Mouse (Mus musculus): Measurements from ENCODE around the gene Sall2. TPM values are rescaled to one million over a fixed set of nuclear protein-coding genes. Genes with fewer than 3 reads are reported as not detected.
A peak's percentile ranks its signal among the peaks of the same experiment; 100 is the strongest.
"Not testable (repeated sequence)": the region's sequence is repeated elsewhere in the genome, so short reads cannot be mapped to it uniquely, and the experiment has no call there.

The Sall2 gene
- total RNA-seq, 2 experiments from 2014 or later = 0.07 to 0.51 TPM

DNA sequence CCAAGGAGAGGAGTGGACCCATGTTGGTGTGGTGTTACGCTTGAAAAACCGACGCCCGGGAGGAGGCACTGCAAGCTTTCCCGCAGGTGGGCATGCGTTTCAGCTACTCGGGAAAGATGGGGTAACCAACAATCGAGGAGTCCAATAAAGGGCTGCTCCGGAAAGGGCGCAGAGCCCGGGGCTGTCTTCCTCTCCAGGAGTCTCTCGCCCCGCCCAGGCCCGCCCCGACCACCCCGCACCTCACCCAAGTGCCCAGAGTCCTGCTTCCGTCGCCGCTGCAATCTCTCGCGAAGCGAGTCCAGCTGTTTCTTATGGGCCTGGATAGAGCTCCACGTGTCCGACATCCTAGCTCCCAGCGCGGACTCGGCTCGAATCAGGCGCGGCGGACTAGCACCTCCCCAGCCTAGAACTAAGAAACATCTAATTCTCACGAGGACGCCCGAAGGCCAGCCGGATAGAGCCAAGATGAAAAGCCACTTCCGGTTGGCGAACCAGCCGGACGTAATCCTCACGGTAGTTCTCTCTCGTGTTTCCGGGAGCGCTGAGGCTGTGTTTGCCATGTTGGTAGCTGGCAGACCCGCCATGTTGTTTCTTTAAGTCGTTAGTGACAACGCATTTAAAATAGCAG lies 23.8 kb downstream of the Sall2 start, which contains the start of gene Mettl3:
Mettl3 (minus strand) TSS at position 485 of the 628 bp plus-strand sequence.
- peak; percentile 98 for ATAC-seq (ENCODE audit: poor library complexity, severe bottlenecking)

GRCm38 (mm10) chr14:52303517-52303916 lies 25.0 kb downstream of the Sall2 start:
- ATAC-seq (ENCODE audit: poor library complexity, severe bottlenecking) = not testable (repeated sequence)

- ATAC-seq (ENCODE audit: poor library complexity, severe bottlenecking) = peak; percentile 60
These were observed 32.9 kb downstream of the Sall2 start for GRCm38 (mm10) chr14:52295558-52296264.

DNA sequence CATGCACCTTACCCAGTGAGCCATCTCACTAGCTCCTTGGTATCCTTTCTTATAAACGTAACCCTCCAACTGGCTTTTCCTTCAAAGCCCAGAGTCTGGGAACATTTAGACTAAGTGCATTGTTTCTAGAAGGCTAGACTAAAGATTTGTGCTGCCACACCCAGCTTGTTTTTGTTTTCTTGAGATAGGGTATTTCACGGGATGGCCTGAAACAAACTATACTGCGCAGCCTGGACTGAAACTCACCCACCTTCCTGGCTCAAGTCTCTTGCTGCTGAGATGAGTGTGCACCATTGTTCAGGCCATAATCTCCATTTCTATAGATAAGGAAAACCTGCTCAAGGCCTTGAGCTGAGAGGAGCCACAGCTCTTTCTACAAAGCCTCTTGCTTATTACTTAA lies 44.4 kb downstream of the Sall2 start:
- ATAC-seq (ENCODE audit: poor library complexity, severe bottlenecking) = no peak

DNA sequence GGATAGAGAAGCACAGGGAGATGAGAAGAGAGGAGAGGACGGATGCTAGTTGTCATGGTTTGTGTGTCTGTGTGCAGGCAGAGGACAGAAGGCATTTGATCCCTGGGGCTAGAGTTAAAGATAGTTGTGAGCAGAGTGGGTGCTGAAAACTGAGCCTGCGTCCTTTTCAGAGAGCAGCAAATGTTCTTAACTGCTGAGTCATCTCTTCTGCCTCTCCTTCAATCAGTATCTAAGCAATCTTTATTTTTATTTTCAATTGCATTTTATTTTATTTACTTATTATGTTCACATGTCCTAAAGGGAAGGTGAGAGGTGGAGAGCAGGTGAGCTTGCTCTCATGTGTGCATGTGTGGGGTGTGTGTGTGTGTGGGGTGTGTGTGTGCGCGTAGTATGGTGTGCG lies 44.9 kb downstream of the Sall2 start:
- ATAC-seq (ENCODE audit: poor library complexity, severe bottlenecking) = no peak

DNA sequence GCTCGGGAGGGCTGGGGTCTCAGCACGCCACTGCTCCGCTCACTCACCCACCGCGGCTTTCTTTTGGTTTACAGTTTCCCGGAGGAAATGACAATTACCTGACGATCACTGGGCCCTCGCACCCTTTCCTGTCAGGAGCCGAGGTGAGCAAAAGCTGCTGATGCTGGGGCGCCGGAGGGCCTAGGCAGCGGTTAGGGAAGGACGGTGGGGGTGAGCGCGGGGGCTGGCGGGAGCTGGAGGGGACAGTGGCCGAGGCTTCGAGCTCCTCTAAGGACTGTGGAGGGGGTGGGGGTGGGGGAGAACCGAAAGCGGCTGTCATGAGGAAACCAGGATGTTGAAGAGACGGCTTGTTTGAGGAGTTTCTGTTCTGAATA lies 48.8 kb downstream of the Sall2 start:
- peak; percentile 36 for ATAC-seq (ENCODE audit: poor library complexity, severe bottlenecking)

GRCm38 (mm10) chr14:52278932-52279746 lies 49.4 kb downstream of the Sall2 start, which contains the start of the genes Tox4 and Rab2b:
Gene Tox4, plus strand, starts transcription at chr14:52279146.
Gene Rab2b, minus strand, starts transcription at chr14:52279545.
- ATAC-seq (ENCODE audit: poor library complexity, severe bottlenecking) = peak; percentile 95

DNA sequence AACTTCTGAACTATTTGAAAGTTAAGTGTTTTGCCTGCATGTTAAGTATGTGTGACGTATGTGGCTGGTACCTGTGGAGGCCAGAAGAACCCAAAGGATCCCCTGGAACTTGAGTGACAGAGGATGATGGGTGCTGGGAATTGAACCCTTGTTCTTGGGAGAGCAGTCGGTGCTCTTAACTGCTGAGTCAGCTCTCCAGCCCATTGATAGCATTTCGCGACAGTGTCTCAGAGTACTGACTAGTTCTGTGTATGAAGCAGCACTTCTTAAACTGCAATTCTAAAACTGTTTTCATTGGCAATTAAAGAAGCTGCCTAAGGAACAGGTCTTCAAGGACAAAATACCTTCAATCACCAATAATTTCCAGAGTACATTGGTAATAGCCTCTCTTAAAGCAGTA lies 51.4 kb downstream of the Sall2 start:
- no peak for ATAC-seq (ENCODE audit: poor library complexity, severe bottlenecking)

- ATAC-seq (ENCODE audit: poor library complexity, severe bottlenecking) = no peak
These were observed 55.8 kb downstream of the Sall2 start for GRCm38 (mm10) chr14:52272781-52273180.

Other genes with a start within 250 kb of the Sall2 start
- 221 and 239 TPM in 2 replicates for gene Hnrnpc, start 224.7 kb downstream of the Sall2 start, total RNA-seq (2015)
- gene Hnrnpc, start 224.7 kb downstream of the Sall2 start, total RNA-seq (2017) = 322 and 343 TPM in 2 replicates
- 2.9 and 3.6 TPM in 2 replicates for gene Rpgrip1, start 218.1 kb downstream of the Sall2 start, total RNA-seq (2015)
- gene Rpgrip1, start 218.1 kb downstream of the Sall2 start, total RNA-seq (2017) = 2.7 TPM in 2 replicates
- gene Supt16, start 131.3 kb downstream of the Sall2 start, total RNA-seq (2015) = 53.3 and 54.3 TPM in 2 replicates
- gene Supt16, start 131.3 kb downstream of the Sall2 start, total RNA-seq (2017) = 148 and 153 TPM in 2 replicates
- 73.1 and 77.7 TPM in 2 replicates for gene Chd8, start 71.0 kb downstream of the Sall2 start, total RNA-seq (2015)
- 36.9 and 47.6 TPM in 2 replicates for gene Chd8, start 71.0 kb downstream of the Sall2 start, total RNA-seq (2017)
- gene Tox4, start 49.6 kb downstream of the Sall2 start, total RNA-seq (2015) = 29.9 and 33.1 TPM in 2 replicates
- gene Tox4, start 49.6 kb downstream of the Sall2 start, total RNA-seq (2017) = 37.7 and 41.4 TPM in 2 replicates
- 5.3 and 7.8 TPM in 2 replicates for gene Rab2b, start 49.2 kb downstream of the Sall2 start, total RNA-seq (2015)
- gene Rab2b, start 49.2 kb downstream of the Sall2 start, total RNA-seq (2017) = 3.6 and 4.6 TPM in 2 replicates
- gene Mettl3, start 23.6 kb downstream of the Sall2 start, total RNA-seq (2015) = 36.2 and 42.1 TPM in 2 replicates
- gene Mettl3, start 23.6 kb downstream of the Sall2 start, total RNA-seq (2017) = 29.9 TPM in 2 replicates
- not detected in 2 replicates for gene Olfr1513, start 27.6 kb upstream of the Sall2 start, total RNA-seq (2015)
- gene Olfr1513, start 27.6 kb upstream of the Sall2 start, total RNA-seq (2017) = not detected in 2 replicates
- not detected in 2 replicates for gene Olfr1512, start 50.4 kb upstream of the Sall2 start, total RNA-seq (2015)
- not detected in 2 replicates for gene Olfr1512, start 50.4 kb upstream of the Sall2 start, total RNA-seq (2017)
- not detected in 2 replicates for gene Olfr1511, start 68.6 kb upstream of the Sall2 start, total RNA-seq (2015)
- gene Olfr1511, start 68.6 kb upstream of the Sall2 start, total RNA-seq (2017) = not detected in 2 replicates
- not detected in 2 replicates for gene Olfr1510, start 85.6 kb upstream of the Sall2 start, total RNA-seq (2015)
- gene Olfr1510, start 85.6 kb upstream of the Sall2 start, total RNA-seq (2017) = not detected in 2 replicates
- gene Olfr1509, start 114.2 kb upstream of the Sall2 start, total RNA-seq (2015) = not detected in 2 replicates
- gene Olfr1509, start 114.2 kb upstream of the Sall2 start, total RNA-seq (2017) = not detected in 2 replicates
- not detected in 2 replicates for gene Olfr1508, start 138.7 kb upstream of the Sall2 start, total RNA-seq (2015)
- not detected in 2 replicates for gene Olfr1508, start 138.7 kb upstream of the Sall2 start, total RNA-seq (2017)
- gene Olfr1507, start 167.0 kb upstream of the Sall2 start, total RNA-seq (2015) = not detected in 2 replicates
- gene Olfr1507, start 167.0 kb upstream of the Sall2 start, total RNA-seq (2017) = not detected in 2 replicates